ENCODE assay signal across 12 mouse cellular contexts in genomic region chr9:68791982-68792540, GRCm38 (mm10).
DNase-seq lines count a peak whose midpoint lies in the region; ATAC-seq lines count a peak whose summit lies in the region.
"Had no signal": no experiment of that assay in that cellular context is flagged by ENCODE, and none has a peak within 500 bp of the region (broad histone marks: within the 10 kb centered on the region; RNA-seq: fewer than 3 reads in every experiment).

No protein-coding gene starts in this region.

- peak overlapping the region; percentile 31 for H3K4me2 ChIP-seq in midbrain, embryonic 16.5 days (ENCODE audit: low read length)
- no peak overlapping the region; the same call in 1 of the 2 replicates for H3K4me2 ChIP-seq in midbrain, embryonic 13.5 days (replicated peaks)
- no peak overlapping the region for H3K4me2 ChIP-seq in intestine, embryonic 15.5 days (replicated peaks)

- H3K4me3 ChIP-seq in midbrain, embryonic 16.5 days (ENCODE audit: low read depth, low read length): no peak overlapping the region
- no peak overlapping the region for H3K4me3 ChIP-seq in midbrain, embryonic 13.5 days (replicated peaks)
- no peak overlapping the region for H3K4me3 ChIP-seq in intestine, embryonic 15.5 days (replicated peaks)

- no peak overlapping the region for H3K27ac ChIP-seq in midbrain, embryonic 16.5 days (ENCODE audit: low read length)
- no peak overlapping the region for H3K27ac ChIP-seq in midbrain, embryonic 13.5 days
- H3K27ac ChIP-seq in intestine, embryonic 15.5 days: no peak overlapping the region

- H3K9me3 ChIP-seq in midbrain, embryonic 16.5 days (replicated peaks; ENCODE audit: control insufficient read depth, low read length, poor library complexity, severe bottlenecking): no peaks in the 10 kb centered on the region
- no peaks in the 10 kb centered on the region for H3K9me3 ChIP-seq in midbrain, embryonic 13.5 days
- H3K9me3 ChIP-seq in intestine, embryonic 15.5 days: no peaks in the 10 kb centered on the region

- 0 out of 2 replicates have a peak, but pooled peaks have one; percentile 9 for ATAC-seq in frontal cortex, adult (ENCODE audit: low TSS enrichment)
- no peak for ATAC-seq in midbrain, embryonic 16.5 days
- no peak for ATAC-seq in midbrain, embryonic 13.5 days
- ATAC-seq in intestine, embryonic 15.5 days: no peak
- ATAC-seq: Patski had no signal

- no peaks in the 10 kb centered on the region for H3K36me3 ChIP-seq in midbrain, embryonic 16.5 days (ENCODE audit: control insufficient read depth, insufficient read depth, low read length)
- no peaks in the 10 kb centered on the region for H3K36me3 ChIP-seq in midbrain, embryonic 13.5 days
- no peaks in the 10 kb centered on the region for H3K36me3 ChIP-seq in intestine, embryonic 15.5 days

- no peaks in the 10 kb centered on the region for H3K27me3 ChIP-seq in midbrain, embryonic 16.5 days (ENCODE audit: control insufficient read depth, insufficient read depth, low read depth, low read length)
- no peaks in the 10 kb centered on the region for H3K27me3 ChIP-seq in midbrain, embryonic 13.5 days
- no peaks in the 10 kb centered on the region for H3K27me3 ChIP-seq in intestine, embryonic 15.5 days (replicated peaks)

- WGBS in midbrain, embryonic 16.5 days: 50% methylated on average over 16 of the region's 16 CpGs
- WGBS in midbrain, embryonic 13.5 days: 71% methylated on average over 16 of the region's 16 CpGs
- WGBS in intestine, embryonic 15.5 days: 79% methylated on average over 16 of the region's 16 CpGs

- DNase-seq in frontal cortex, postnatal 25 days (ENCODE audit: low spot score in 2 of 2): no peak
- DNase-seq in layer of hippocampus, postnatal 14 days (ENCODE audit: low spot score in 2 of 2): peak; percentile 29 to 36
- peak; percentile 16 for DNase-seq in right cerebral cortex, postnatal 14 days
- DNase-seq in frontal cortex, postnatal 10 days (ENCODE audit: low spot score in 2 of 2): no peak
- DNase-seq: adrenal gland, postnatal 14 days; cerebellum, adult 9-11 months; lung, postnatal 14 days had no signal

- no peak overlapping the region for H3K9ac ChIP-seq in midbrain, embryonic 16.5 days (ENCODE audit: low read depth, low read length)
- no peak overlapping the region for H3K9ac ChIP-seq in midbrain, embryonic 13.5 days (replicated peaks)
- H3K9ac ChIP-seq in intestine, embryonic 15.5 days: no peak overlapping the region

- peaks cover 7% of the 10 kb centered on the region for H3K4me1 ChIP-seq in midbrain, embryonic 16.5 days (ENCODE audit: control insufficient read depth, insufficient read depth, low read length)
- no peaks in the 10 kb centered on the region; the same call in 1 of the 2 replicates for H3K4me1 ChIP-seq in midbrain, embryonic 13.5 days (replicated peaks)
- H3K4me1 ChIP-seq in intestine, embryonic 15.5 days (replicated peaks): peaks cover 5% of the 10 kb centered on the region; the same call in 1 of the 2 replicates

Comparison
In these comparisons a context has a peak if more than half of its experiments do, and no peak if none do; other contexts are left out.
1. DNase-seq: peak in layer of hippocampus, postnatal 14 days (2 of 2) and right cerebral cortex, postnatal 14 days (single experiment); none in frontal cortex, postnatal 25 days (0 of 2) and frontal cortex, postnatal 10 days (0 of 2).